Mouse (Mus musculus): ENCODE results near the gene Mief1. TPM values are rescaled to one million over a fixed set of nuclear protein-coding genes. Genes with fewer than 3 reads are reported as not detected.

Gene Mief1
- polyA plus RNA-seq, 1 experiment from 2014 or later: 13.2 TPM

- Histone ChIP-seq H3K4me2 (replicated peaks; ENCODE audit: low read depth, low read length) (no peak overlapping the region), H3K27ac (ENCODE audit: low read length) (no peak overlapping the region), H3K4me1 (ENCODE audit: insufficient read depth, low read depth, low read length) (no peaks in the 10 kb centered on the region), H3K36me3 (ENCODE audit: insufficient read depth, low read length) (no peaks in the 10 kb centered on the region), H3K4me3 (ENCODE audit: low read depth, low read length) (no peak overlapping the region), H3K9ac (replicated peaks; ENCODE audit: low read depth) (no peak overlapping the region), H3K9me3 (ENCODE audit: low read length) (no peaks in the 10 kb centered on the region), H3K27me3 (replicated peaks; ENCODE audit: insufficient read depth, low read length) (no peaks in the 10 kb centered on the region)
- WGBS: 12% methylated on average over 10 of the region's 10 CpGs
- ATAC-seq (no peak), DNase-seq (ENCODE audit: low spot score) (peak; percentile 39)
- TF ChIP-seq CTCF (IDR thresholded peaks at IDR 0.05): peak; percentile 66
- TF ChIP-seq EP300 (IDR thresholded peaks at IDR 0.05): no peak
These were observed 17.9 kb upstream of the Mief1 start for GRCm38 (mm10) chr15:80215716-80216479.

- no peaks in the 10 kb centered on the region for H3K4me1 ChIP-seq (ENCODE audit: insufficient read depth, low read depth, low read length)
These were observed 17.4 kb upstream of the Mief1 start for GRCm38 (mm10) chr15:80216480-80216820.

DNA sequence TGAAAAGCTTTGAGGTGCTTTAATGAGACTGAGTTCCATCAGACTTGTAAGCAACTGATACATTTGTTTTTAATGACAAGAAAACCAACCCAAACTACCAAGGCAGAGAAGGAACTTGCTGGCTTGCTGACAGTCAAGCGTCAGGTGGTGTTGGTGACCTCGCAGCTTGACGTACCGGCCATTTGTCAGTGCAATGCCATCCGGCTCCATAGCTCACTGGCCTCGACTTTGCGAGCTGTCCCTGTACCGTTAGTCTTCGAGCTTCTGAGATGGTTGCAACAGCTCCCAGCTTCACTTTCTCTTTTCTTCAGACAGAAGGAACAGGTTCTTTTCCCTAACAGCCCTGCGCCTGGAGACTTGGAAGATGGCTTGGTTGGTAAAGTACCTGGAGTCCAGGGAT lies 16.3 kb upstream of the Mief1 start:
- Histone ChIP-seq H3K9me3 (ENCODE audit: low read length) (no peaks in the 10 kb centered on the region), H3K4me3 (ENCODE audit: low read depth, low read length) (no peak overlapping the region), H3K27ac (ENCODE audit: low read length) (no peak overlapping the region), H3K27me3 (replicated peaks; ENCODE audit: insufficient read depth, low read length) (no peaks in the 10 kb centered on the region), H3K36me3 (ENCODE audit: insufficient read depth, low read length) (no peaks in the 10 kb centered on the region), H3K4me2 (replicated peaks; ENCODE audit: low read depth, low read length) (no peak overlapping the region), H3K9ac (replicated peaks; ENCODE audit: low read depth) (no peak overlapping the region), H3K4me1 (ENCODE audit: insufficient read depth, low read depth, low read length) (no peaks in the 10 kb centered on the region)
- no peak for DNase-seq (ENCODE audit: low spot score)
- 85% methylated on average over 10 of the region's 10 CpGs for WGBS
- TF ChIP-seq CTCF (IDR thresholded peaks at IDR 0.05) (no peak), EP300 (IDR thresholded peaks at IDR 0.05) (no peak)
- ATAC-seq: no peak

More at GRCm38 (mm10) chr15:80216480-80216820, 17.4 kb upstream of the Mief1 start:
- Histone ChIP-seq H3K36me3 (ENCODE audit: insufficient read depth, low read length) (no peaks in the 10 kb centered on the region), H3K9ac (replicated peaks; ENCODE audit: low read depth) (no peak overlapping the region), H3K4me3 (ENCODE audit: low read depth, low read length) (no peak overlapping the region), H3K9me3 (ENCODE audit: low read length) (no peaks in the 10 kb centered on the region), H3K27ac (ENCODE audit: low read length) (no peak overlapping the region), H3K4me2 (replicated peaks; ENCODE audit: low read depth, low read length) (no peak overlapping the region), H3K27me3 (replicated peaks; ENCODE audit: insufficient read depth, low read length) (no peaks in the 10 kb centered on the region)
- WGBS: 55% methylated on average over 9 of the region's 9 CpGs
- DNase-seq (ENCODE audit: low spot score) (no peak), ATAC-seq (no peak)
- no peak for TF ChIP-seq CTCF (IDR thresholded peaks at IDR 0.05)
- TF ChIP-seq EP300 (IDR thresholded peaks at IDR 0.05): no peak

- Histone ChIP-seq H3K9ac (replicated peaks; ENCODE audit: low read depth) (no peak overlapping the region; the same call in 1 of the 2 replicates), H3K27ac (ENCODE audit: low read length) (peak overlapping the region; percentile 60), H3K4me1 (ENCODE audit: insufficient read depth, low read depth, low read length) (no peaks in the 10 kb centered on the region), H3K4me2 (replicated peaks; ENCODE audit: low read depth, low read length) (peak overlapping the region; percentile 29), H3K9me3 (ENCODE audit: low read length) (no peaks in the 10 kb centered on the region), H3K4me3 (ENCODE audit: low read depth, low read length) (no peak overlapping the region), H3K36me3 (ENCODE audit: insufficient read depth, low read length) (no peaks in the 10 kb centered on the region), H3K27me3 (replicated peaks; ENCODE audit: insufficient read depth, low read length) (no peaks in the 10 kb centered on the region)
- WGBS: 21% methylated on average over 14 of the region's 14 CpGs
- DNase-seq (ENCODE audit: low spot score) (peak; percentile 77), ATAC-seq (peak; percentile 88)
- TF ChIP-seq CTCF (IDR thresholded peaks at IDR 0.05): no peak
- TF ChIP-seq EP300 (IDR thresholded peaks at IDR 0.05): peak; percentile 52
These were observed 14.6 kb upstream of the Mief1 start for GRCm38 (mm10) chr15:80219211-80219610.

- Histone ChIP-seq H3K36me3 (ENCODE audit: insufficient read depth, low read length) (no peaks in the 10 kb centered on the region), H3K27me3 (replicated peaks; ENCODE audit: insufficient read depth, low read length) (no peaks in the 10 kb centered on the region), H3K9ac (replicated peaks; ENCODE audit: low read depth) (no peak overlapping the region), H3K4me3 (ENCODE audit: low read depth, low read length) (no peak overlapping the region), H3K9me3 (ENCODE audit: low read length) (no peaks in the 10 kb centered on the region), H3K4me2 (replicated peaks; ENCODE audit: low read depth, low read length) (peak overlapping the region; percentile 29), H3K4me1 (ENCODE audit: insufficient read depth, low read depth, low read length) (no peaks in the 10 kb centered on the region), H3K27ac (ENCODE audit: low read length) (peak overlapping the region; percentile 60)
- ATAC-seq (peak; percentile 37; the same call in 1 of the 2 replicates), DNase-seq (ENCODE audit: low spot score) (no peak)
- TF ChIP-seq EP300 (IDR thresholded peaks at IDR 0.05) (no peak), CTCF (IDR thresholded peaks at IDR 0.05) (no peak)
- 41% methylated on average over 4 of the region's 4 CpGs for WGBS
These were observed 13.8 kb upstream of the Mief1 start for GRCm38 (mm10) chr15:80219705-80220657.

GRCm38 (mm10) chr15:80221031-80221430 lies 12.8 kb upstream of the Mief1 start:
- Histone ChIP-seq H3K36me3 (ENCODE audit: insufficient read depth, low read length) (no peaks in the 10 kb centered on the region), H3K9ac (replicated peaks; ENCODE audit: low read depth) (no peak overlapping the region), H3K4me3 (ENCODE audit: low read depth, low read length) (no peak overlapping the region), H3K27me3 (replicated peaks; ENCODE audit: insufficient read depth, low read length) (no peaks in the 10 kb centered on the region), H3K4me1 (ENCODE audit: insufficient read depth, low read depth, low read length) (no peaks in the 10 kb centered on the region), H3K4me2 (replicated peaks; ENCODE audit: low read depth, low read length) (no peak overlapping the region), H3K9me3 (ENCODE audit: low read length) (no peaks in the 10 kb centered on the region), H3K27ac (ENCODE audit: low read length) (no peak overlapping the region)
- 66% methylated on average over 8 of the region's 8 CpGs for WGBS
- TF ChIP-seq EP300 (IDR thresholded peaks at IDR 0.05) (no peak), CTCF (IDR thresholded peaks at IDR 0.05) (no peak)
- DNase-seq (ENCODE audit: low spot score) (no peak), ATAC-seq (no peak)
